Mouse (Mus musculus): ENCODE measurements around the gene Hs1bp3. TPM values are rescaled to one million over a fixed set of nuclear protein-coding genes. Genes with fewer than 3 reads are reported as not detected.
A peak's percentile ranks its signal among the peaks of the same experiment; 100 is the strongest.

The Hs1bp3 gene
- total RNA-seq, 4 experiments from 2014 or later = 14.4 to 17.1 (median 15.6) TPM

DNA sequence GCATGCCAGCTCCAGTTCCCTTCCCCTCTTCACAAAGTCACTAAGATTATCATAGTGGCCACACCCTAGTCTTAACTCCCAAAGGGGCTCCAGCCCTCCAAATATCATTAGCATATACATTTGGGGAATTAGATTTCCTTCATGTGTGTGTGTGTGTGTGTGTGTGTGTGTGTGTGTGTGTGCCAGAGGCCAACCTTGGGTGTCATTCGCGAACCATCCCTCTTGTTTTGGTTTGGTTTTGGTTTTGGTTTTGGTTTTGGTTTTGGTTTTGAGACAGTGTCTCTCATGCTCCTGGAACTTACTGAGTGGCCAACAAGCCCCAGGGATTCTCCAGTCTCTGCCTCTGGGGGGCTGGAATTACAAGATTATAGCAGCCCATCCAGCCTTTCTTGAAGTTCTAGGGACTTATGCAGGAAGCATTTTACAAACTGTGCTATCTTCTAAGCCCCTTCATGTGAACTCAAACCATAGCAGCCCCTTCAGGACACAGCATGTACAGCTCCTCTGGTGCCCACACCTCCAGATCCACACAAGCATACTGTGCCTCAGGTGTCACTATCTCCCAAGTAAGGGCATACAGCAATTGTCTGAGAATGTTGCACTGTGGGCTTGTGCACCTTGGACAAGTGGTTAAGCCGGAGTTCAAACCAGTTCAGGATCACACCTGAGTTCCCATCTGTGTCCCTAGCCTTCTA, 46.3 kb downstream of the Hs1bp3 start:
- no peak for DNase-seq (ENCODE audit: low spot score in 2 of 2)

DNA sequence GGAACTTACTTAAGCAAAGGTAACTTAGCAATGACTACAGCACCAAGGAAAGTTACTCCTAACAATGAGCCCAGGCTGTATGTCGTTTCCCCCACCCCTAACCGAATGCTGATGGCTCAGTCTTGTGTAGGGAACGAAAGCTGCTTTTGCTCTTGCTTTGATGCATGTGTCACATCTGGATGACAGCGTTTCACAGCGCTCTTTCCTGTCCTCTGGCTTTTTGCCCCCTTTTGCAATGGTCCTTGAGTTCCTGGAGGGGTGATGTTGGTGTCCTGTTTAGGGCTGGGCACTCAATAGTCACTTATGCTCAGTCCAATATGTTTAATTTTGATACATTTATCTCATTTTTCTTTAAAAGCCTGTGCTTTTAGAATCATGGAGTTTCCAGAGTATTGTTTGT, 48.6 kb downstream of the Hs1bp3 start:
- no peak for DNase-seq (ENCODE audit: low spot score in 2 of 2)

DNA sequence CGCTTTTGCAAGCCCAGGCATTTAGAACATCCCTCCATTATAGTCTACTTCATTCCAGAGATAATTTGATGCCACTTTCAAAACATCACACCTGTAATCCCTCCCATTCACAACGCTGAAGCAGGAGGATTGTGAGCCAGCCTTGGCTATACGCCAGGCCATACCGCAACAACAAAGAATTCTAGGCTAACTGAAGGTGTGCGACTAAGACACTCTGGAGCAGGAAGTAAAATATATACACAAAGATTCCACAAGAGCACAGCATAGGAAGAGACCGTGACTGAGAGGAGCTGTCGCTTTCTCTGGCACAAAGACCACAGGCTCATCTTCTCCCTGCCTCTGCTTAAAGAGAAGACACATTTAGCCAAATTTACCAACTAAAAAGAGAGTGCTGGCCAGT, 49.2 kb downstream of the Hs1bp3 start:
- DNase-seq (ENCODE audit: low spot score in 2 of 2) = no peak

- DNase-seq (ENCODE audit: low spot score in 2 of 2) = peak in 1 of 2 experiments; percentile 64
Measured at GRCm38 (mm10) chr12:8364321-8364838, 51.1 kb downstream of the Hs1bp3 start.

- no peak for DNase-seq (ENCODE audit: low spot score in 2 of 2)
Measured at GRCm38 (mm10) chr12:8365336-8365735, 52.1 kb downstream of the Hs1bp3 start.

DNA sequence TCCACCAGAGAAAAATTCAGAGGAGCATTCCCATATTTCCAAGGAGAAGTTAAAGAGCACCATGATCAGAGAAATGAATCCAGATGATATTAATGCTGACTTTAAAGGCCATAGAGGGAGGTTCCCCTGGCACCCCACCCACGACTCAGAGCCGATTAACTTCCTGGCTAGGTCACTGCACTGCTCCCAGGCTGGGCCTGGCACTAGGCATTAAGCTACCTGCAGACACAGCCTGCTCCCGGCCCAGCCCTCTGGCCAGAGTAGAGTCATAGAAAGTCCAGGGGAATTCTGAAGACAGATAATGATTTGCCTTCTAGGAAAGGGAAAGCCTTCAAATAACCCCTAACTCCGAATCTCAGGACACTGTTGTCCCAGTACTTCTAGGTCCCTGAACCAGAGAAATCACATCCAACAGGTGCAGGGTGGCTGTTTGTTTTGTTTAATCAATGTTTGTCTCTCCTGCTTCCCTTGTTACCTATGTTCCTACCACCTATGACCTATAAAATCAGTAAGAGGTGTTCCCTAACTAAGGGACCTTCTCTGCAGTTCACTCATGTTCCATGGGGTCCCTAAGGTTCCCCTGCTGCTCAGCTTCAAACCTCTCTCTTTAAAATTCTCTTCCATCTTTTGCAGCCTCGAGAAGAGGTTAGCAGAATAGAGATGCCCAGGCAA, 52.8 kb downstream of the Hs1bp3 start:
- no peak for DNase-seq (ENCODE audit: low spot score in 2 of 2)

- no peak for DNase-seq (ENCODE audit: low spot score in 2 of 2)
Measured at GRCm38 (mm10) chr12:8366688-8367087, 53.5 kb downstream of the Hs1bp3 start.

- no peak for DNase-seq (ENCODE audit: low spot score in 2 of 2)
Measured at GRCm38 (mm10) chr12:8371746-8372510, 58.7 kb downstream of the Hs1bp3 start.

- DNase-seq (ENCODE audit: low spot score in 2 of 2) = no peak
Measured at GRCm38 (mm10) chr12:8372511-8373180, 59.4 kb downstream of the Hs1bp3 start.

DNA sequence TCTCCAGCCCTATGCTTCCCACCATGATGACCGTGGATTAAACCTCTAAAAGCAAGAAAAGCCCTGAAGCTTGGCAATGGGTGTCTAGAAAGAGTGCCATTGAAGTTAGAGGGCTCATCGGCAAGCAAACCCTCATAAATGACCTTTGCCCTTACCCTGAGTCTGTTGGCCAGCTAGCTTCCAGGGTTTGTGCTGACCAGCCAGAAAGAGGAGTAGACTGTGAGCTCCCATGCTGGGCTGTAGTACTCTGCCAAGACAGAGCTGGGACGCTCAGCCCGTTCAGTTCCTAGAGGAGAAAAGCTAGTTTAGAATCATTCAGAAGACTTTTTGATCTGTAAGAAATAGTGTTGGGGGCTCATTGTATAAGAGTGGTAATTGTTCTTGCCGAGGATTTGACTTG, 60.5 kb downstream of the Hs1bp3 start:
- no peak for DNase-seq (ENCODE audit: low spot score in 2 of 2)

DNA sequence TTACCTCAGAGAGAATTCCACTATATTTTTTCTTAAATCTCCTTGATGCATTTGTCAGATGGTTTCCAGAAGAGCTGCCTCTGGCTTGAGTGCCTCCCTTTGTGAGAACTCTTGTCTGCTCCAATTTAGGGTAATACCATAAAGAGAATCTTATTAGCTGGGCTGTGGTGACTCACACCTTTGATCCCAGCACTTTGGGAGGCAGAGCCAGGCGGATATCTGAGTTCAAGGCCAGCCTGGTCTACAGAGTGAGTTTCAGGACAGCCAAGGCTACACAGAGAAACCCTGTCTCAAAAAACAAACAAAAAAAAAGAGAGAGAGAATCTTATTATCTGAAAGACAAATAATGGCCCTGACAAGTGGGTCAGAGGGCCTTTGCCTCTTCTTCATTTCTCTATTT, 63.9 kb downstream of the Hs1bp3 start:
- DNase-seq (ENCODE audit: low spot score in 2 of 2) = no peak

- DNase-seq (ENCODE audit: low spot score in 2 of 2) = no peak
Measured at GRCm38 (mm10) chr12:8377955-8378620, 64.9 kb downstream of the Hs1bp3 start.

GRCm38 (mm10) chr12:8379795-8380521, 66.7 kb downstream of the Hs1bp3 start:
- no peak for DNase-seq (ENCODE audit: low spot score in 2 of 2)

DNA sequence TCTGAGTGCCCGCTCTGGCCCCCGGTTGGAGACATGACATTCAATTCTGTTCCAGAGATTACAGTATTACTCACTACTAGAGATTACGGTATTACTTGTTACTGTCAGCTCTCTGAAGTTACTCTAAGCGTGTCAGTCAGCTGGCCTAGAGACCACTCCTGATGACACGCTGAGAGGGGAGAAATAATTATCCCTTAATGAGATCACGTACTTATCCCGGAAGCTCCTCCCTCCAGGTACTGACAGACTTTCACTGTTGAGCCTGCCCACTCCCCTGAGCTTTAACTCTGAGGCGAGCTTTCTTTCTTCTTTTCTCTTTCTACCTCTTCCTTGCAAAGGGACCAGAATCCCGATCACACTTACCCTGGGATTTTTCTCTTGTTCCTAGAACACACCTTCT, 67.7 kb downstream of the Hs1bp3 start:
- no peak for DNase-seq (ENCODE audit: low spot score in 2 of 2)

DNA sequence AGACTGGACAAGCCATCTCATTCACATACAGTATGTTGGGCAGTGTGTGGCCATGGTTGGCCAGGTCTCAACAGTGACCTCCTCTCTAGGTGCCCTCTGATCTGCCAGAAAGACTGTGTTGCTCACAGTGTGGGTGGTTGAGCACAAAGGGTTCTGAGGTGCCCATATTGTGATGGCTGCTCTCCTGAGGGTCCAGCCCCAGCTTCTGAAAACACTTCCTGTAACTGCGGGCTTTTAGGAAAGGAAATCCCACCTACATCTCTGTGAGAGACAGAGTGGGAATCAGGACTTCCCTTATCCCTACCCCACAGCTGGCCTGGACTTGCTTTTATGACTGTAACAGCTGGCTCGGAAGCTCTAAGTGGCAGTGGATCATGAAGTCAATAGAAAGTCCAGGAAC, 68.7 kb downstream of the Hs1bp3 start:
- DNase-seq (ENCODE audit: low spot score in 2 of 2) = no peak

GRCm38 (mm10) chr12:8383822-8384221, 70.6 kb downstream of the Hs1bp3 start:
- DNase-seq (ENCODE audit: low spot score in 2 of 2) = no peak

- no peak for DNase-seq (ENCODE audit: low spot score in 2 of 2)
Measured at GRCm38 (mm10) chr12:8386451-8387011, 73.3 kb downstream of the Hs1bp3 start.

DNA sequence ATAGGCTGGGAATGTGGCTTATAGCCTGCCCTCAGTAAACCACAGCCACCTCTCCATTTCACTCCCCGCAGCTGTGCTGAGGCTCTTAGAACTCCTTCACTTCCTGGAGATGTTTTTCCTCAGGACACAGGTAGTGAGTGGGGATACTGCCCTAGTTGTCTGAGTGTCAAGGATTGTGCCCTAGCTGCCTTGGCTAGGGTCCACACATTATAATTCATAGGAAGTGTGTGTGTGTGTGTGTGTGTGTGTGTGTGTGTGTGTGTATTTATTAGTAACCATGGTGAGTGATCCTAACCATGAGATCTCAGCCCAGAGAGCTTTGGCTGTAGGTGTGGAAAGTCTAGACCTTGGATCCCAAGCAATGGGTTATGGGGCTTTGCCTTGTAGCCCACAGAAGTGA, 74.0 kb downstream of the Hs1bp3 start:
- DNase-seq (ENCODE audit: low spot score in 2 of 2) = no peak

- DNase-seq (ENCODE audit: low spot score in 2 of 2) = no peak
Measured at GRCm38 (mm10) chr12:8388529-8389414, 75.5 kb downstream of the Hs1bp3 start.

All from left cerebral cortex, adult 8-10 months (tissue).